Mouse (Mus musculus) left cerebral cortex, postnatal 14 days (tissue): ENCODE results near the gene Krtap9-5. TPM values are rescaled to one million over a fixed set of nuclear protein-coding genes. Genes with fewer than 3 reads are reported as not detected.
A peak's percentile ranks its signal among the peaks of the same experiment; 100 is the strongest.

Experiments used
- DNase-seq, 2 experiments: peaks; one replicate each; pipeline ENCODE4 v3.0.0; 2021 to 2022; ENCODE audit warnings: low spot score in 2 of 2, mixed read lengths in 1 of 2
- intact Hi-C: fragments of 180-260 bp; cut with DNase I; formaldehyde crosslinking; loops from one replicate; pipeline ENCODE4 v1.15.1; 2025
- long read RNA-seq, 2 experiments: library from polyadenylated mRNA; stranded (forward); transcript quantifications; one replicate each; pipeline ENCODE4 v2.0.0; 2021
- total RNA-seq, 2 experiments: library from RNA; stranded (reverse); gene quantifications; 2 replicates each; pipeline ENCODE4 v1.2.3; 2021

Krtap9-5 gene
- total RNA-seq, result not detected
- long read RNA-seq, experiment 1, result 0 reads
- long read RNA-seq, experiment 2, result 0 reads

- intact Hi-C loops, result no loop called here
- DNase-seq, result no peak
Measured at GRCm38 (mm10) chr11:99948175-99948574, at the start of gene Krtap9-5. TSS of gene Krtap9-5 (plus strand) at chr11:99948475.

- no peak for DNase-seq
- intact Hi-C loops, result no loop called here
Measured at GRCm38 (mm10) chr11:99907620-99908019, 40.7 kb upstream of the Krtap9-5 start, which contains the start of gene Krtap31-1. TSS of gene Krtap31-1 (plus strand) at chr11:99907920.

DNA sequence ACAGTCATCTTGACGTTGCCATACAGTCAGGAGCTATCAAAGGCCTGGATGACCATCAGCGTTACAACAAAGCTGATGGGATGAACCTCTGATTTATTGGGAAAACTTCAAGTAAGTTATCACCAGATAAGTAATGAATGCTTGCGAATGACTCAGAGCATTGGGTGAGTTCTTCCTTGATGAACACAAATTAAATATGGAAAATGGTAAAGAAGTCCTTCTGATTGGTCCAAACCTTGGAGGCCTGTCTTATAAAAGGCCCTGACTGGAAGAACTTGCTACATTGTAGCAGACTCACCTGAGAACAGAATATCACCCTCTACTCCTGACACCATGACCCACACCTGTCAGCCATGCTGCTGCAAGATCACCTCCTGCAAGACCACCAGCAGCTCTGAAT is 33.8 kb upstream of the Krtap9-5 start, which contains the start of gene Gm11565:
TSS of gene Gm11565 (plus strand) at position 301 of the 400 bp plus-strand sequence.
- no peak for DNase-seq
- intact Hi-C loops, result no loop called here

DNA sequence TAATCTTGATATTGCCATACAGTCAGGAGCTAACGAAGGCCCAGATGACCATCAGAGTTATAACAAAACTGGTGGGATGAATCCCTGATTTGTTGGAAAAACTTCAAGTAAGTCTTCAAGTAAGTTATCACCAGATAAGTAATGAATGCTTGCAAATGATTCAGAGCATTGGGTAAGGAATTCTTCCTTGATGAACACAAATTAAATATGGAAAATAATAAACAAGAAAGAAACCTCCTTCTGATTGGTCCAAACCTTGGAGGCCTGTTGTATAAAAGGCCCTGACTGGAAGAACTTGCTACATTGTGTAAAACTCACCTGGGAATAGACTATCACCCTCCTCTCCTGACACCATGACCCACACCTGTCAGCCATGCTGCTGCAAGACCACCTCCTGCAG is 12.3 kb upstream of the Krtap9-5 start, which contains the start of gene Krtap31-2:
TSS of gene Krtap31-2 (plus strand) at position 301 of the 400 bp plus-strand sequence.
- intact Hi-C loops, result no loop called here
- DNase-seq, result no peak

DNA sequence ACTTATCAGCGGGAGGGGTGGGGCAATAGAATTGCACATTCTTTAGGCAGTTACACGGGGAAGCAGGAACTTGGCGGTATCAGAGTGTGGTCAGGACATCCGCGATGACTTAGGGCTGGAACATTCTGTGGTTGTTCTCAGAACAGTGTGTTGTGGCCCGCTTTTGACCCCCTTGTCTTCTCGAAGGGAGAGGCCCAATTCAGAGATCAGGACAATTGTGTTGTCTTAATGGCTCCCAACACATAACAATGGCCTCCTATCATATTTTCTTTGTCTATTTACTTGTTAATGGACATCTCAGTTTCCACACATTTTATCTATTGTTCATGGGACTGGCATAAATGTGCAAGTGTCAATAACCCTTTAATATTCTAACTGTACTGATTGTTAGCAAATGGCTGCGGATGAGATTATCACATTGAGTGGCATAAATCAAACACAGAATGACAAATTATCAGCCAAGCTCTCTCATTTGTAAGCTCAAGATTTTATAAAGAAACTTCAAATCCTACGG is 10.5 kb upstream of the Krtap9-5 start:
- no peak for DNase-seq
- intact Hi-C loops, result no loop called here

DNA sequence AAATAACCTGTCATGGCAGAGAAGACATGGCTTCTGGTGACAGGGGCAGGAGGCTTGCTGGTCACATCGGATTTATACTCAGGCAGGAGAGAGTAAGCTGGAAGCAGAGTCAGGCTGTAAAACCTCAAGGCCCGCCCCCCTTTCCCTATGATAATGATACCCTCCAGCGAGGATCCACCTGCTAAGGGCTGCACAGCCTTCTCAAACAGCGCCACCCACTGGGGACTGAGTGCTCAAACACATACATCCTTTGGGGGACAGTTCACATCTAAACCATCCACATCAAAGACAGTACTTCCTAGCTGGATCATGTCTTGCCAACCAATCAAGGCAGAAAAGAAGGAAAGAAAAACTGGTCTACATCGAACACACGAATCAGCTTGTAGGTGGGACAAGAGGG is 15.9 kb downstream of the Krtap9-5 start:
- intact Hi-C loops, result no loop called here
- no peak for DNase-seq

DNA sequence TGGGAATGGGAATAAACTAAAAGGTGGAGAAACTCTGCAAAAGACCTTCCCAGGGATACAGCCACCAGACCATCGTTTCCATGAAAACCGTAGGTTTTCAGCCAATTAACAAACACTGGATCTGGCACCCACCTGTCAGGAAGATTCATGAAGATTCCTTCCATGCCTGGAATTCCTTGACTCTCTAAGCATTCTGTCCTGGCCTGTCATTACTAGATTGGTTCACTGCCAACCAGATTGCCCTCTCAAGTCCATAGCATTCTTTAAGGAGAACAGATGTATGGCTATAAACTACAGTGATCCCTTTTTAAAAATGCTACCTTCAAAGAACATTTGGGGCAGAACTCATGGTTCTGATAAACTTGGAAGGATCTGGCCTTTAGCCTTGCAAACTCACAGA is 17.7 kb downstream of the Krtap9-5 start:
- DNase-seq, result no peak
- intact Hi-C loops, result no loop called here

DNA sequence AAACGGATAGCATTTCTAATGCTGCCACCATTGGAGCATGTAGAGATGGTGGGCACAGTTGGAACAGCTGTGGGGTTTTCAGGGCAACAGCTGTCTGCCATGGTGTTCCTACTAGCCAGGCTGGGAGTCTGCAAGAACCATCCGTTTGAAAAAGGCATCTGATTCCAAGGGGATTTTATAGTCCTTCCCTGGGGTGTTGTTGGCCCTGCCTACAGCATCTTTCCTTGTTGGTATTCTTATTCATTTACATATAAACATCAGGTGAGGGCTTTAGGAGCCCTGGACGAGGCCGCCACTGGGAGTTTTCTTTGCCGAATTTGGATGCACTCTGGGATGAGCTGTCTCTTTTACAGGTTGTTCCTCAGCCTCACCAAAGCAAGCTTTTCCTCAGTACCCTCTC is 30.7 kb downstream of the Krtap9-5 start, which contains the start of gene Krtap29-1:
TSS of gene Krtap29-1 (minus strand) at position 101 of the 400 bp plus-strand sequence.
- intact Hi-C loops, result no loop called here
- no peak for DNase-seq

GRCm38 (mm10) chr11:99982731-99983130 is 34.5 kb downstream of the Krtap9-5 start:
- intact Hi-C loops, result no loop called here
- DNase-seq, result no peak

GRCm38 (mm10) chr11:99983442-99983841 is 35.2 kb downstream of the Krtap9-5 start:
- DNase-seq, result no peak
- intact Hi-C loops, result no loop called here

DNA sequence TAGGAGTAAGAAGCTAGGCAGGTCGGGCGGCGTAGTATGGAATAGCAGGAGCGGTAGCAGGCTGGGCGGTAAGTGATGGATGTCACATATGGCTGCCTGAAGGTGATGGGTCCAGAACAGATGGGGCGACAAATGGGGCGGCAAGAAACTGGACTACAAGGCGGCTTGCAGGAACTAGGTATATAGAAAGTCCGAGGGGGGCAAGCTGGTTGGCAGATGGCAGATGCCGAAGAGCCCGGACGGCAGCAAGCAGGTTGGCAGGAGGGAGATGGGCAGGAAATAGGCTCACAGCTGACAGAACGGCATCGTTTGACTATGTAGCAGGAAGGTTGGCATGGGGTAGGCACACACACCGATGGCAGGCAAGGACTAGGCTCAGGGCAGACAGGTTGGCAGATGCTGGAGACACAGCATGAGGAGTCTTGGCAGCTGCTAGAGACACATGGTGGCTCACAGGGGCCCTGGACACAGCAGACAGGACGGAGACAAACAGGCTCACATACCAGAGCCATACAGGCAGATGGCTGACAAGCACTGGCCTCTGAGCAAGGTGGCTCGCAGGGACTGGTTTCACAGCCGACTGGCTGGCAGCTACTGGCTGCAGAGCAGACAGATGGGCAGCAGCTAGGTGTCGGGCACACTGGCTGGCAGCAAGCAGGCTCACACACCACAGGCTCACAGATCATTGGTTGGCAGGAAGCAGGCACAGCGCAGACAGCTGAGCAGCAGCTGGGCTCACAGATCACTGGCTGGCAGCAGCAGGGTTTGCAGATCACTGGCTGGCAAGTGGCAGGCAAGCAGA is 37.2 kb downstream of the Krtap9-5 start:
- peak; percentile 49 to 76 for DNase-seq
- intact Hi-C loops, result no loop called here

- intact Hi-C loops, result no loop called here
- no peak for DNase-seq
Measured at GRCm38 (mm10) chr11:99986180-99986647, 37.9 kb downstream of the Krtap9-5 start, which contains the start of gene Krtap16-1. TSS of gene Krtap16-1 (minus strand) at chr11:99986597.

- no peak for DNase-seq
- intact Hi-C loops, result no loop called here
Measured at GRCm38 (mm10) chr11:99988530-99988929, 40.3 kb downstream of the Krtap9-5 start.

GRCm38 (mm10) chr11:99989881-99990405 is 41.7 kb downstream of the Krtap9-5 start:
- no peak for DNase-seq
- intact Hi-C loops, result no loop called here

DNA sequence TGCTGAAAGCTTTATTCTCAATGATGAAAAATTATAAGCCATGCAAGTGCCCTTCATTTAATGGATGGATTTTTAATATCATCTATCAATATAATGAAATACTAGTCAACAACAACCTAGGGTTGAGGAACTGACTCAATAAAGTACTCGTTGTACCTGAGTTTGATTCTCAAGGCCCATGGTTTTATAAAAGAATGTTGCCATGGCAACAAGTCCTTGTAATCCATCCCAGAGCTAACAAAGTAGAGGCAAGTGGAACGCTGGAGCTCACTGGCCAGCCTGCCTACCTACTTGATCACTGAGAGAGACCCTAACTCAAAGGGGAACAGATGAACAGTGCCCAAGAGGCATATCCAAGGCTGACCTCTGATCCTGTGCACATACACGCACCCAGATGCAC is 42.3 kb downstream of the Krtap9-5 start:
- intact Hi-C loops, result no loop called here
- no peak for DNase-seq

DNA sequence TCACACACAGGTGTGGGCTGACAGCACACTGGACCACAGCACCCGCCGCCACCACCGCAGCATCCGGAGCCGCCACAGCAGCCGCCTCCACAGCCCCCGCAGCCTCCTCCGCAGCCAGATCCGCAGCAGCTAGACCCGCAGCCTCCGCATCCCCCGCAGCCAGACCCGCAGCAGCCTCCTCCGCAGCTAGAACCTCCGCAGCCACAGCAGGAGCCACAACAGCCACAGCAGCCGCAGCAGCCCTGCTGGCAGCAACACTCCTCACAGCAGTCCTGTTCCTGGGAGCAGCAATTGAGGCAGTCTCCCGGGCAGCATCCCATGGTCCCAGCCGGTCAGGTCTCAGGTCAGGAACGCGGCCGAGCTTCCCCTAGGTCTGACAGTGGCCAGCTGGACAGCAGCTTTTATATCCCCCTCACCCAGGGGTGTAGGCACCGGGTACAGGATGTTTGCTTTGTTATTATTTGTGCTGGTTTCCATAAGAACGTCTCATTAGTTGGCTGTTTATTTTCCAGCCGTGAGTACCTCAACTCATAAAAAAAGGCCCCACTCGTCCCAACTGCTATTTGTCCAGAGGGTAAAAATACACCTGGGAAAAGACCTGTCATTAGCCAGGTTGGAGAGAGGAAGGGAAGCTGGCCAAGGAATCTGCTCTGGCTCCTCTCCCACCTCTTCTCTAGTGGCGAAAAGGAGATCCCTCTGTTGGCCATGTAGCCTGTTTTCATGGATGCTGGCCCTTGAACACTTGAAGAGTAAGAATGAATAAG is 45.5 kb downstream of the Krtap9-5 start, which contains the start of gene Krtap17-1:
TSS of gene Krtap17-1 (minus strand) at position 375 of the 764 bp plus-strand sequence.
- no peak for DNase-seq
- intact Hi-C loops, result no loop called here

- intact Hi-C loops, result no loop called here
- DNase-seq, result no peak
Measured at GRCm38 (mm10) chr11:99994384-99994661, 46.0 kb downstream of the Krtap9-5 start.

- DNase-seq, result no peak
- intact Hi-C loops, result no loop called here
Measured at GRCm38 (mm10) chr11:99999091-99999490, 50.8 kb downstream of the Krtap9-5 start.
